Mouse (Mus musculus) G1E (cell line): Measurements from ENCODE around the gene Tnnt1.

ENCODE experiments used
- CTCF ChIP-seq: IDR thresholded peaks from 2 replicates; pipeline ENCODE4 v1.5.1; 2012; ENCODE audit warnings: low read depth, low read length, inconsistent platforms, mixed read lengths
- GATA1 ChIP-seq: IDR thresholded peaks from 2 replicates; pipeline ENCODE4 v1.6.1; 2012; ENCODE audit warnings: borderline replicate concordance, low read length, inconsistent platforms, mixed read lengths

DNA sequence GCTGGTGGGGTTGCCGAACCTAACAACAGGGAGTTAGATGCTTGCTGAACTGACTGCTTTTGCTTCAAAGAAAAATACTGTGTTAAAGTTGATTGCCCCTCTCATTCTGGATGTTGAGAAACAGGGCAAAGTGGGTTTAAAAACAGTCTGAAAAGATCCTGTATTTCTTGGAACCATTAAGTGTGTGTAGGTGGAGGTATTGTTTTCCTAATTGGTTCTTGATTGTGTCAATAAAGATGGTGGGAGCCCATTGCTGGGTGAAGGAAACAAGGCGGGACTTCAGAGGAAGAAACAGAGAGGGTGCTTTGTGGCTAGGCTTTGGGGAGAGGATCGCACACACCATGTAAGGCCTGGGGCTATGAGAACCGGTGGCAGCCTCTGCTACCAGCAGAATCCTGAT is 21.0 kb upstream of the Tnnt1 start:
- TF ChIP-seq CTCF (no peak), GATA1 (no peak)
